Mouse (Mus musculus): ENCODE measurements at regions not wholly inside any gene's neighbourhood (a gene's known extent, or its start where the extent isn't known, plus 50 kb on each side); places are given as distances from the start of the nearest gene placed in this dataset.
A peak's percentile ranks its signal among the peaks of the same experiment; 100 is the strongest.

DNA sequence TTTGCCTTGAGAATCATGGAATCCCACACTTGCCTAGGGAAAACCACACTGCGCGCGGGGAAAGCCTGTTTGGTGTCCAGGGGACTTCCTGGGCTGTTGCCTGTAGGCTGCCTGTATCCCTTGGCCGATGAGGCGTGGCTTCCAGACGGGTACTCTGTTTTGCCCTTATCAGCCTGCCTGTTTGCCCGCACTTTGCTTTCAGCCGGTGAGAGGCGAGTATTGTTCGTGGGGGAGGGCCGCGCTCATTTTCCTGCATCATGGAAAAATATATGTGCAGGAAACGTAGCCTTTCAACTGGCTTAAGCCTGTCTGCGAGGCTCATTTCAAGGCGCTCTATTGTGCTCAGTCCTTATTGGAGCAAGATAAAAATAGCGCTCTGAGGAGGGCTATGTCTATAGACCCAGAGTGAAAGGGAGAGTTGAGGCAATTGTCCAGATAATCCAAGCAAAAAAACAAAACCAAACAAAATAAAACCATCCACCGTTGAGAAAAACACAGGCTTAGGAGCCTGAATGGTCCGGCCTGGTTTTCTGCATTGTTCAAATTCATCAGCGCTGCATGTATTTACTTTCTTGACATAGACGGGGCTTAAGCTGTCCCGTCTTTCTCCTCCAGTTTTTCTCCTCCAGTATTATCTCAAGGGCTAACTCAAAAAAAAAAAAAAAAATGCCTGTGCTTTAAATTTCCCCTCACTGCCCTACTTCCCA, 67.9 kb downstream of the Klf5 start:
- TF ChIP-seq POLR2A (IDR thresholded peaks at IDR 0.05; ENCODE audit: extremely low read depth, insufficient read depth, low read length) = no peak
- no peak for TF ChIP-seq CTCF (IDR thresholded peaks at IDR 0.05; ENCODE audit: extremely low read depth, insufficient read depth, low read length)
- Histone ChIP-seq H3K4me1 (ENCODE audit: control insufficient read depth, insufficient read depth, low read length) (no peaks in the 10 kb centered on the region), H3K4me3 (ENCODE audit: insufficient read depth, low read length) (no peak overlapping the region), H3K27ac (ENCODE audit: insufficient read depth, low read length) (no peak overlapping the region)

DNA sequence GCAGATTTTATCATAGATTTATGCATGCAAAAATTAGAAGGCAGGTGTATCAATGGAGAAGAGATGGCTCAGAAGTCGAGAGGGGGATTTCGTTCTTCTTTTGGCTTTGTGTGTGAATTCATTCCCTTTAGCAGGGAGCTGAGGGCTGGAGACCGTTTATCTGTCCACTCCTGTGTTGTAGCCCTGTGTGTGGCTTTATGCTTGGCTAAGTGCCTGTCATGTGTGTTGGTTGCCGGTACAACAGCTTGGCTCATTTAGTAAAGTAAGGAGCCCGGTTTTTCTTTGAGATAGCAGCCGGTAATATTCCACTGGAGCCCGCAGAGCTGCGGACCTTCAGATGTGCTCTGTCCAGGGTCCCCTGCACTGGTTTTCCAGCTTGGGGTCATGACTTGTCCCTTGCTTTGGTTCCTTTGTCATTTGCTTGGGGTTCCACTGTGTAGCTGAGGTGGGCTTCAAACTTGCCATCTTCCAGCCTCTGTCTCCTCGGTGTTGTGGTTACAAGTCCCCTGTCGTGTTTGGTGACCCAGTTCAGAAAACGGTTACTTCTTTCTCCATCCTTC, 68.6 kb downstream of the Klf5 start:
- TF ChIP-seq CTCF (IDR thresholded peaks at IDR 0.05; ENCODE audit: extremely low read depth, insufficient read depth, low read length) (no peak), POLR2A (IDR thresholded peaks at IDR 0.05; ENCODE audit: extremely low read depth, insufficient read depth, low read length) (no peak)
- H3K27ac ChIP-seq (ENCODE audit: insufficient read depth, low read length) = no peak overlapping the region
- H3K4me3 ChIP-seq (ENCODE audit: insufficient read depth, low read length) = no peak overlapping the region
- no peaks in the 10 kb centered on the region for H3K4me1 ChIP-seq (ENCODE audit: control insufficient read depth, insufficient read depth, low read length)

GRCm38 (mm10) chr14:99369366-99369765, 70.9 kb downstream of the Klf5 start:
- TF ChIP-seq POLR2A (IDR thresholded peaks at IDR 0.05; ENCODE audit: extremely low read depth, insufficient read depth, low read length) (no peak), CTCF (IDR thresholded peaks at IDR 0.05; ENCODE audit: extremely low read depth, insufficient read depth, low read length) (no peak)
- H3K27ac ChIP-seq (ENCODE audit: insufficient read depth, low read length) = no peak overlapping the region

DNA sequence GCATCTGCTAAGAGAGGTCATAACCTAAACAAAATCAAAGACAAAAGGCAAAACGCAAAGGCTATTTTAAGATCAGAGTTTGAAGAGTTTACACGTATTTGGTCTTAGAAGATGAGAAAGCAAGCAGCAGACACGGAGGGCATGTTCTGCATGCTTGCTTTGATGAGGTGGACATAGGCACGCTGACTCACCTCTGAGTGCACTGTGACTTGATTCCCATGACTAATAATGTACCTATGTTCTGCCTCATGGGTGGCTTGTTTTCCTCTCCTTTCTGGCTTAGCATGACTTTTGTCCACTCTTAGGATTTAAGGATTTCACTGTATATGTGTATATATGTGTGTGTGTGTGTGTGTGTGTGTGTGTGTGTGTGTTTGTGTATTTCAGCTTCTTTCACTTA, 75.2 kb downstream of the Klf5 start:
- TF ChIP-seq CTCF (IDR thresholded peaks at IDR 0.05; ENCODE audit: extremely low read depth, insufficient read depth, low read length) (no peak), POLR2A (IDR thresholded peaks at IDR 0.05; ENCODE audit: extremely low read depth, insufficient read depth, low read length) (no peak)
- Histone ChIP-seq H3K4me1 (ENCODE audit: control insufficient read depth, insufficient read depth, low read length) (peaks cover 6% of the 10 kb centered on the region), H3K4me3 (ENCODE audit: insufficient read depth, low read length) (no peak overlapping the region), H3K27ac (ENCODE audit: insufficient read depth, low read length) (no peak overlapping the region)

More at GRCm38 (mm10) chr14:99369366-99369765, 70.9 kb downstream of the Klf5 start:
- no peak overlapping the region for H3K4me3 ChIP-seq (ENCODE audit: insufficient read depth, low read length)
- no peaks in the 10 kb centered on the region for H3K4me1 ChIP-seq (ENCODE audit: control insufficient read depth, insufficient read depth, low read length)

GRCm38 (mm10) chr14:99375040-99375610, 76.6 kb downstream of the Klf5 start:
- Histone ChIP-seq H3K4me3 (ENCODE audit: insufficient read depth, low read length) (no peak overlapping the region), H3K27ac (ENCODE audit: insufficient read depth, low read length) (no peak overlapping the region), H3K4me1 (ENCODE audit: control insufficient read depth, insufficient read depth, low read length) (peaks cover 6% of the 10 kb centered on the region)
- TF ChIP-seq POLR2A (IDR thresholded peaks at IDR 0.05; ENCODE audit: extremely low read depth, insufficient read depth, low read length) = no peak
- no peak for TF ChIP-seq CTCF (IDR thresholded peaks at IDR 0.05; ENCODE audit: extremely low read depth, insufficient read depth, low read length)

DNA sequence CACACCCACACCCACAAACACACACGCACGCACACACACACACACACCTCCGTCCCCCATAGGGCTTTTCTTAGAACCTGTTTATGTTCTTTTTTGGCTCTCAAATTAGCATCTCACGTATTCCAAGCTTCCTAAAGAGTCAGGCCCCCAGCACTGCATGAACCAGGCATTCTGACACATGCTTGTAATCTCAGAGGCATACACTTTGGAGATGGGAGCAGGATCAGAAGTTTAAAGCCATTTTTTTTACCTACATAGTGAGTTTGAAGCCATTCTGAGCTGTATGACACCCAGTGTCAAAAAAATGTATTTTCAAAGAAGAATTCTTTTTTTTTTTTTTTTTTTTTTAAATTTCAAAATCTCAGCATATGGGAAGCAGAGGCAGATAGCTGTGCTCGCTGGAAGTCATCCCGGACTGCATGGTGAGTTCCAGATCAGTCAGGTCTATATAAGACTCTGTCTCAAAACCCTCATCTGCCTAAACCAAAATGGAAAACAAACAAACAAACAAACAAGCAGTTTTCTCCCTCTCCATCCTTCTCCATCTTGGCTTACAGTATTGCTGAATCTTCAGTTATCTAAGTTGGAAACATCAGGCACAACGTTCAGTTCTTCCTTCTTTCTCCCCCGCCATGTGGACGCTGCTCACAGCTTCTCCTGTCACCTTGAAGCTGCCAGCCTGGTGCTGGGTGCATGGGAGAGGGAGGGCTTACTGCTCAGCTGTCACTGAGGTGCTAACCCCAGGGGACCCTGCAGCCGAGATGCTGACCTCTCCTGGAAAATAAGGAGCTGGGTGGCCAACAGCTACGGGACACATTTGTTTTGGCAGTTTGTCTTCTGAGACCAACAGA, 78.4 kb downstream of the Klf5 start:
- no peak overlapping the region for H3K27ac ChIP-seq (ENCODE audit: insufficient read depth, low read length)
- TF ChIP-seq CTCF (IDR thresholded peaks at IDR 0.05; ENCODE audit: extremely low read depth, insufficient read depth, low read length) (no peak), POLR2A (IDR thresholded peaks at IDR 0.05; ENCODE audit: extremely low read depth, insufficient read depth, low read length) (no peak)
- H3K4me3 ChIP-seq (ENCODE audit: insufficient read depth, low read length) = no peak overlapping the region
- peaks cover 9% of the 10 kb centered on the region for H3K4me1 ChIP-seq (ENCODE audit: control insufficient read depth, insufficient read depth, low read length)

DNA sequence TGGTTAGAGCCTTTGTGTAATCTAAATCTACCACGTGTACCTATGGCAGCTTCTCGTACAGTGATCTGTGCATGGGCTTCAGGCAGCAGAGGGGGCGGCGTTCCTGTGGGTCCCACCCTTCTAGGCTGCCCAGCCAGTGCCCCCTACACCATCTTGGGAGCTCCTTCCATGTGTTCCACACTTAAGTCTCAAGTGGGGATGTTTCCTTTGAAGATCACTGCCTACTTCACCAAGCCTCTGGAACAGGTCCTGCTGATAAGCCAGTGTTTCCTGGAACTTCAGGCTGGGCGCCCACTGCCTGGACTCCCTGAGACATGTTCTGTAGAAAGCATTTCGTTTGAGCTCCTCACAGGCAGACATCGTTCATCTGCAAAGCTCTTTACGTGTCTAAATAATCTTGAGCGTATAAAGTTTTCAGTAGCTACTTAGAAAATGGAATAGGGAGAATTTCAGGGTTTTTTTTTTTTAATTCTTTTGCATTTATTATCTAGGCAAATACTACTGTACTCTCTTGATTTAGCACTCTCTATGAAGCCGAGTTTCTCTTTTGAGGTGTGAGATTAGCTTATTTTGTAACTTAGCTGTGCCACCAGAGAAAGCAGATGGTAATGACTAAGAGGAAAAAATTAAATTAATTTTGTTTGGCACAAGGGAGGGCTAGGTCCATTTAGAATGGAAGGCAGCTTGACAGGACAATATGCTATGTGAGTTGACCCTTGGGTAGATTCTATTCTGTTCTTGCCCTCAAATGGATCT, 82.9 kb downstream of the Klf5 start:
- TF ChIP-seq POLR2A (IDR thresholded peaks at IDR 0.05; ENCODE audit: extremely low read depth, insufficient read depth, low read length) (no peak), CTCF (IDR thresholded peaks at IDR 0.05; ENCODE audit: extremely low read depth, insufficient read depth, low read length) (no peak)
- peaks cover 6% of the 10 kb centered on the region for H3K4me1 ChIP-seq (ENCODE audit: control insufficient read depth, insufficient read depth, low read length)
- peak overlapping the region; percentile 58 for H3K27ac ChIP-seq (ENCODE audit: insufficient read depth, low read length)
- no peak overlapping the region for H3K4me3 ChIP-seq (ENCODE audit: insufficient read depth, low read length)

GRCm38 (mm10) chr14:99382051-99382450, 83.6 kb downstream of the Klf5 start:
- TF ChIP-seq CTCF (IDR thresholded peaks at IDR 0.05; ENCODE audit: extremely low read depth, insufficient read depth, low read length) (no peak), POLR2A (IDR thresholded peaks at IDR 0.05; ENCODE audit: extremely low read depth, insufficient read depth, low read length) (no peak)
- Histone ChIP-seq H3K4me1 (ENCODE audit: control insufficient read depth, insufficient read depth, low read length) (peaks cover 5% of the 10 kb centered on the region), H3K4me3 (ENCODE audit: insufficient read depth, low read length) (no peak overlapping the region), H3K27ac (ENCODE audit: insufficient read depth, low read length) (no peak overlapping the region; the same call in 1 of the 2 replicates)

GRCm38 (mm10) chr14:99383170-99383569, 84.7 kb downstream of the Klf5 start:
- TF ChIP-seq CTCF (IDR thresholded peaks at IDR 0.05; ENCODE audit: extremely low read depth, insufficient read depth, low read length) (no peak), POLR2A (IDR thresholded peaks at IDR 0.05; ENCODE audit: extremely low read depth, insufficient read depth, low read length) (no peak)
- H3K27ac ChIP-seq (ENCODE audit: insufficient read depth, low read length) = no peak overlapping the region
- H3K4me3 ChIP-seq (ENCODE audit: insufficient read depth, low read length) = no peak overlapping the region
- H3K4me1 ChIP-seq (ENCODE audit: control insufficient read depth, insufficient read depth, low read length) = peaks cover 3% of the 10 kb centered on the region
